Comparison of ENCODE assay signal across 7 mouse cellular contexts in the genomic region with DNA sequence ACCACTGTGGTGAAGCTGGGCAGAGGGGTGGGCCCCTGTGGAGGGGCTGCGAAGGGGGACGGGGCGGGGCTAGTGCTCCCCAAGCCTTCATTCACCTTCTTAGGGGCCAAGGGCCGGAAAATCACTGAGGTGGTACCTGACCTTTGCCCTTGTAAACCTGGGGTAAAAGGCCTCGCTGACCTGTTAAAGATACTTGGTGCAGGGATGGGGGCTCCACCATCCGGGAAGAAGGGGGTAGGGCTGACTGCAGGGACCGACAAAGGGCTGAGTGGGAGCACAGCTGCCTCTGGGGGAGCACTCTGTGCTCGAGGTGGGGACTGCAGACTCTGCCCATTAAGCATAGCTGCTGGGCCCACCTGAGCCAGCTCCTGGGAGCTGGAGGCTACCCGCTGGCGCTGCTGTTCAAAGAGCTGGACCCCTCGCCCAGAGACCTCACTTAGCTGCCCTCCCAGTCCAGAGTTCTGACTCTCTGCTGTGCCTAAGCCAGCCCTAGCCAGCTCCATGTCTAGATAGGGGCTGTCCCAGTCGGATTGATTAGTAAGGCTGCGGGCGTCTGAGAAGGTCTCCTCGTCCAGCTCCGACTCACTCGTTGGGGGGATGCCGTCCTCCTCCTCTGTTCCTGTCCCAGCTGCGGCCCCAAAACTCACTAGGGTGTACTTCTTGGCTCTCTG. TPM values are rescaled to one million over a fixed set of nuclear protein-coding genes. Genes with fewer than 3 reads are reported as not detected.
DNase-seq lines count a peak whose midpoint lies in the region; ATAC-seq and TF ChIP-seq lines count a peak whose summit lies in the region.

No protein-coding gene starts in this region.

- H3K9me3 ChIP-seq in embryonic facial prominence, embryonic 10.5 days = no peaks in the 10 kb centered on the region
- no peaks in the 10 kb centered on the region for H3K9me3 ChIP-seq in hindbrain, embryonic 13.5 days
- H3K9me3 ChIP-seq in liver, embryonic 12.5 days (replicated peaks) = no peaks in the 10 kb centered on the region
- no peaks in the 10 kb centered on the region for H3K9me3 ChIP-seq in stomach, embryonic 15.5 days

- WGBS in spleen, adult 2 months = 64% methylated on average over 19 of the region's 19 CpGs
- WGBS in embryonic facial prominence, embryonic 10.5 days = 8% methylated on average over 19 of the region's 19 CpGs
- WGBS in hindbrain, embryonic 13.5 days = 9% methylated on average over 19 of the region's 19 CpGs
- 15% methylated on average over 19 of the region's 19 CpGs for WGBS in liver, embryonic 12.5 days (ENCODE audit: insufficient replicate concordance)
- WGBS in stomach, embryonic 15.5 days = 13% methylated on average over 19 of the region's 19 CpGs

- peak overlapping the region; percentile 56; the same call in 1 of the 2 replicates for H3K4me3 ChIP-seq in spleen, adult 2 months (ENCODE audit: extremely low read depth, insufficient read depth, insufficient read length)
- peak overlapping the region; percentile 74 for H3K4me3 ChIP-seq in embryonic facial prominence, embryonic 10.5 days
- peak overlapping the region; percentile 55 for H3K4me3 ChIP-seq in hindbrain, embryonic 13.5 days
- H3K4me3 ChIP-seq in liver, embryonic 12.5 days = peak overlapping the region; percentile 63
- H3K4me3 ChIP-seq in stomach, embryonic 15.5 days (replicated peaks) = peak overlapping the region; percentile 70

- H3K4me2 ChIP-seq in hindbrain, embryonic 13.5 days = peak overlapping the region; percentile 74
- H3K4me2 ChIP-seq in liver, embryonic 12.5 days = peak overlapping the region; percentile 93
- peak overlapping the region; percentile 95 for H3K4me2 ChIP-seq in stomach, embryonic 15.5 days

- DNase-seq in spleen, adult 2 months (ENCODE audit: low read depth in 1 of 2, low spot score in 2 of 2) = no peak
- no peak for DNase-seq in spleen, adult 12 weeks (ENCODE audit: low spot score)
- DNase-seq in embryonic facial prominence, embryonic 10.5 days (ENCODE audit: low spot score) = peak; percentile 44

- peak overlapping the region; percentile 82 for H3K9ac ChIP-seq in hindbrain, embryonic 13.5 days
- H3K9ac ChIP-seq in liver, embryonic 12.5 days = peak overlapping the region; percentile 67
- H3K9ac ChIP-seq in stomach, embryonic 15.5 days = peak overlapping the region; percentile 61

- H3K36me3 ChIP-seq in spleen, adult 2 months (ENCODE audit: control insufficient read depth, insufficient read depth, low read length) = no peaks in the 10 kb centered on the region
- no peaks in the 10 kb centered on the region for H3K36me3 ChIP-seq in embryonic facial prominence, embryonic 10.5 days (replicated peaks)
- H3K36me3 ChIP-seq in hindbrain, embryonic 13.5 days = no peaks in the 10 kb centered on the region
- no peaks in the 10 kb centered on the region for H3K36me3 ChIP-seq in liver, embryonic 12.5 days
- H3K36me3 ChIP-seq in stomach, embryonic 15.5 days = no peaks in the 10 kb centered on the region

- peak; percentile 67; the same call in 1 of the 2 replicates for ATAC-seq in hindbrain, embryonic 13.5 days (ENCODE audit: low FRiP score)
- peak; percentile 25; the same call in 1 of the 2 replicates for ATAC-seq in liver, embryonic 12.5 days
- no peak for ATAC-seq in stomach, embryonic 15.5 days (ENCODE audit: insufficient read depth, low FRiP score, low read depth)
- ATAC-seq in frontal cortex, adult (ENCODE audit: low TSS enrichment) = no peak

- H3K27ac ChIP-seq in spleen, adult 2 months (ENCODE audit: insufficient read depth, low read length) = no peak overlapping the region
- H3K27ac ChIP-seq in embryonic facial prominence, embryonic 10.5 days (replicated peaks) = peak overlapping the region; percentile 84
- peak overlapping the region; percentile 88 for H3K27ac ChIP-seq in hindbrain, embryonic 13.5 days
- H3K27ac ChIP-seq in liver, embryonic 12.5 days = 0 out of 2 replicates have a peak overlapping the region, but pooled peaks have one; percentile 34
- peak overlapping the region; percentile 93 for H3K27ac ChIP-seq in stomach, embryonic 15.5 days

- TF ChIP-seq CTCF in spleen, adult 2 months (IDR thresholded peaks at IDR 0.05; ENCODE audit: extremely low read depth, insufficient read depth, insufficient read length, insufficient replicate concordance) = no peak

- no peak for TF ChIP-seq POLR2A in spleen, adult 2 months (IDR thresholded peaks at IDR 0.05; ENCODE audit: low read depth, low read length)

- H3K4me1 ChIP-seq in spleen, adult 2 months (ENCODE audit: control insufficient read depth, insufficient read depth, insufficient read length) = no peaks in the 10 kb centered on the region
- peaks cover 28% of the 10 kb centered on the region for H3K4me1 ChIP-seq in embryonic facial prominence, embryonic 10.5 days
- peaks cover 17% of the 10 kb centered on the region for H3K4me1 ChIP-seq in hindbrain, embryonic 13.5 days (replicated peaks)
- H3K4me1 ChIP-seq in liver, embryonic 12.5 days = peaks cover 22% of the 10 kb centered on the region
- H3K4me1 ChIP-seq in stomach, embryonic 15.5 days = peaks cover 14% of the 10 kb centered on the region

- H3K27me3 ChIP-seq in spleen, adult 2 months (ENCODE audit: control insufficient read depth, insufficient read depth, low read length) = 0 out of 2 replicates have a peak, but pooled peaks cover 2% of the 10 kb centered on the region
- peaks cover 43% of the 10 kb centered on the region for H3K27me3 ChIP-seq in embryonic facial prominence, embryonic 10.5 days (replicated peaks; ENCODE audit: low read depth, poor library complexity, severe bottlenecking)
- peaks cover 35% of the 10 kb centered on the region for H3K27me3 ChIP-seq in hindbrain, embryonic 13.5 days
- H3K27me3 ChIP-seq in liver, embryonic 12.5 days (replicated peaks) = peaks cover 63% of the 10 kb centered on the region
- no peaks in the 10 kb centered on the region for H3K27me3 ChIP-seq in stomach, embryonic 15.5 days (replicated peaks)

RNA-seq across cellular contexts. Expression of gene Myoz1, which starts 5.5 kb away (rescaled TPM):
- not detected in 2 replicates for polyA plus RNA-seq in spleen, adult 2 months (2012; rRNA removed)
- 0.26 and 0.71 TPM in 2 replicates for polyA plus RNA-seq in embryonic facial prominence, embryonic 10.5 days (2016; fragmentation: Nextera tagmentation; extraction: Ambion mirVana)
- 0.30 TPM in 1 of 2 replicates, not detected in the other for polyA plus RNA-seq in hindbrain, embryonic 13.5 days (2015; fragmentation: Nextera tagmentation; extraction: Ambion mirVana)
- 0.38 TPM in 1 of 2 replicates, not detected in the other for polyA plus RNA-seq in liver, embryonic 12.5 days (2016; fragmentation: Nextera tagmentation; extraction: Ambion mirVana)
- polyA plus RNA-seq in stomach, embryonic 15.5 days (2015; fragmentation: Nextera tagmentation; extraction: Ambion mirVana) = 0.23 and 0.77 TPM in 2 replicates

RNA-seq across cellular contexts. Expression of gene Synpo2l, which starts 6.4 kb away (rescaled TPM):
- 0.05 and 0.07 TPM in 2 replicates for polyA plus RNA-seq in spleen, adult 2 months (2012; rRNA removed)
- 0.50 and 0.54 TPM in 2 replicates for polyA plus RNA-seq in embryonic facial prominence, embryonic 10.5 days (2016; fragmentation: Nextera tagmentation; extraction: Ambion mirVana)
- polyA plus RNA-seq in hindbrain, embryonic 13.5 days (2015; fragmentation: Nextera tagmentation; extraction: Ambion mirVana) = 0.23 and 0.30 TPM in 2 replicates
- polyA plus RNA-seq in liver, embryonic 12.5 days (2016; fragmentation: Nextera tagmentation; extraction: Ambion mirVana) = 0.25 and 0.54 TPM in 2 replicates
- polyA plus RNA-seq in stomach, embryonic 15.5 days (2015; fragmentation: Nextera tagmentation; extraction: Ambion mirVana) = 0.45 and 0.88 TPM in 2 replicates

RNA-seq across cellular contexts. Expression of gene Sec24c, which starts 12.3 kb away (rescaled TPM):
- polyA plus RNA-seq in spleen, adult 2 months (2012; rRNA removed) = 181 and 239 TPM in 2 replicates
- polyA plus RNA-seq in embryonic facial prominence, embryonic 10.5 days (2016; fragmentation: Nextera tagmentation; extraction: Ambion mirVana) = 117 and 120 TPM in 2 replicates
- 89.8 and 90.0 TPM in 2 replicates for polyA plus RNA-seq in hindbrain, embryonic 13.5 days (2015; fragmentation: Nextera tagmentation; extraction: Ambion mirVana)
- polyA plus RNA-seq in liver, embryonic 12.5 days (2016; fragmentation: Nextera tagmentation; extraction: Ambion mirVana) = 51.9 and 54.6 TPM in 2 replicates
- 81.1 and 90.2 TPM in 2 replicates for polyA plus RNA-seq in stomach, embryonic 15.5 days (2015; fragmentation: Nextera tagmentation; extraction: Ambion mirVana)

RNA-seq across cellular contexts. Expression of gene Usp54, which starts 20.9 kb away (rescaled TPM):
- polyA plus RNA-seq in spleen, adult 2 months (2012; rRNA removed) = 1.9 and 2.1 TPM in 2 replicates
- 13.4 and 15.2 TPM in 2 replicates for polyA plus RNA-seq in embryonic facial prominence, embryonic 10.5 days (2016; fragmentation: Nextera tagmentation; extraction: Ambion mirVana)
- 9.3 and 12.1 TPM in 2 replicates for polyA plus RNA-seq in hindbrain, embryonic 13.5 days (2015; fragmentation: Nextera tagmentation; extraction: Ambion mirVana)
- polyA plus RNA-seq in liver, embryonic 12.5 days (2016; fragmentation: Nextera tagmentation; extraction: Ambion mirVana) = 2.2 and 2.3 TPM in 2 replicates
- polyA plus RNA-seq in stomach, embryonic 15.5 days (2015; fragmentation: Nextera tagmentation; extraction: Ambion mirVana) = 5.5 and 6.3 TPM in 2 replicates

RNA-seq across cellular contexts. Expression of gene Fut11, which starts 33.0 kb away (rescaled TPM):
- 10.5 and 20.8 TPM in 2 replicates for polyA plus RNA-seq in spleen, adult 2 months (2012; rRNA removed)
- 20.2 and 20.9 TPM in 2 replicates for polyA plus RNA-seq in embryonic facial prominence, embryonic 10.5 days (2016; fragmentation: Nextera tagmentation; extraction: Ambion mirVana)
- polyA plus RNA-seq in hindbrain, embryonic 13.5 days (2015; fragmentation: Nextera tagmentation; extraction: Ambion mirVana) = 27.2 and 29.3 TPM in 2 replicates
- polyA plus RNA-seq in liver, embryonic 12.5 days (2016; fragmentation: Nextera tagmentation; extraction: Ambion mirVana) = 10.2 and 11.5 TPM in 2 replicates
- polyA plus RNA-seq in stomach, embryonic 15.5 days (2015; fragmentation: Nextera tagmentation; extraction: Ambion mirVana) = 27.1 and 28.5 TPM in 2 replicates

Comparison
In these comparisons a context has a peak if more than half of its experiments do, and no peak if none do; other contexts are left out.
1. ATAC-seq: peak in hindbrain, embryonic 13.5 days (single experiment) and liver, embryonic 12.5 days (single experiment); none in stomach, embryonic 15.5 days (single experiment) and frontal cortex, adult (single experiment).
2. Peak in every context shown above with its lines, with median percentiles within 50 percentile points of each other: H3K4me3 ChIP-seq, H3K4me2 ChIP-seq and H3K9ac ChIP-seq.